Mouse (Mus musculus): ENCODE measurements at regions not wholly inside any gene's neighbourhood (a gene's known extent, or its start where the extent isn't known, plus 50 kb on each side); places are given as distances from the start of the nearest gene placed in this dataset.

DNA sequence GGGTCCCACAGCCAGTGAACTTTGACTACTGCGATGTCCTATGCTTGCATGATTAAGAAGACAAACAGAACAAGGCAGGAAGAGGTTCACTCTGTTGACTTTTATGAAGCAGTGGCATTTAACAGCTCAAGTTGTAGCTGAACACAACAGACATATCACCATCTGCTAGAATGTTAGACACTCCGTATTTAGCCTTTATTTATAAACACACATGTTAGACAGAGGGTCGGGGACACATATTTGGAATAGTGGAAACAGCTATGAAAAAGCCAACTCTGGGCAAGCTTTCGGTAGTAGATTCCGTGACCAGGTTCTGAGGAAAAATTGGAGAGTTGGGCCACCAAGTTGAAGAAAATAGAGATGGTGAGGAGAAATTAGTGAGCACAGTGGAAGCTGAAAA is 775.6 kb upstream of the Fam98a start:
- no peak for DNase-seq (ENCODE audit: low read depth, low spot score)

DNA sequence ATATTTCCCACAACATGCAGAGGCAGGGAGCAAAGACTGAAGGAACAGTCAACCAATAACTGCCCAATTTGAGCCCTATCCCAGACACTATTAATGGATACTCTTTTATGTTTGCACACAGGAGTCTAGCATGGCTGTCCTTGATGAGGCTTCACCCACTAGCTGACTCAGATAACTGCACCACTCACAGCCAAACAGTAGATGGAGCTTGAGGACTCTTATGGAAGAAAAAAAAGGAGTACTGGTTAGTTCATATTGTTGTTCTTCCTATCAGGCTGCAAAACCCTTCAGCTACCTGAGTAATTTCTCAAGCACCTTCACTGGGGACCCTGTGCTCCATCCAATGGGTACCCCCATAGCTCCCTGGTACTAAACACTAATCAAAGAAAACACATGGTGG is 742.9 kb upstream of the Fam98a start:
- peak; percentile 54 for DNase-seq (ENCODE audit: low read depth, low spot score)

Measured in R1 (cell line).